Mouse (Mus musculus): ENCODE measurements at regions not wholly inside any gene's neighbourhood (a gene's known extent, or its start where the extent isn't known, plus 50 kb on each side); places are given as distances from the start of the nearest gene placed in this dataset.

GRCm38 (mm10) chr6:47354515-47354914, 98.7 kb upstream of the Cul1 start:
- no peak for TF ChIP-seq GATA1 (IDR thresholded peaks at IDR 0.05; ENCODE audit: low read length)
- TF ChIP-seq TAL1 (IDR thresholded peaks at IDR 0.05; ENCODE audit: low read length) = no peak

Data from erythroblast, embryonic 14.5 days (primary cell).